ENCODE assay signal across 1 mouse cellular context in the genomic region with DNA sequence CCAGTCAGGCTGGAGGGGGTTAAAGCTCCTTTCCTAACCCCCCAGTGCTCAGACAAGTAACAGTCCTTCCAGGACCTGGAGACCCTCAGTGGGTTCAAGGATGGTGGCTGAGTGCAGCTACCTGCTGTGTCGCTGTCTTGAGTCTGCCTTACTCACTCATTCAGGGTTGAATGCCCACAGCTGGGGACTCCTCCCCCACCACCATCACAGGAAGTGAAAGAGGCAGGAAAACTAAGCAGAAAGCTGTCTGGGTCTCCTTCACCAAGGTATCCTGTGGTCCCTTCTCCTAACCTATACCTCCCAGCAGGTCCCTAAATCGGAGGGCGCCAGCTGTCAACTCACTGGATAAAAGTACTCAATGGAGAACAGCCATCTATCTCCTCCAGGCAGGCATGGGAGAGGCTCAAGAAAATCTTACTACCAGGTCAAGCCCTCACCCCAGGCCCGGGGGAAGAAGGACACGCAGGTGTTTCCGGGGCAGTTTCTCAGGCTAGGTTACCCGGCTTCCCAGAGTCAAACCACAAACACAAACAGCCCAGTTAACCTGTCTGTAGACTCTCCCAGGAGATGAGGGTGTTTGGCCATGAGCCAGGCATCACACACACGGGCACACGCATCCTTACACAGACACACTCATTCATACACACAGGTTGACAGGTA.
TF ChIP-seq lines count a peak whose summit lies in the region.

No protein-coding gene starts in this region.

TF ChIP-seq in CH12.LX, 34 proteins besides CTCF, POLR2A, EP300 and RAD21 (continued from another document):
- TF ChIP-seq MAFK (IDR thresholded peaks at IDR 0.05; ENCODE audit: insufficient replicate concordance, low read length) (no peak), ZMIZ1 (IDR thresholded peaks at IDR 0.05; ENCODE audit: low read depth, low read length) (peak; percentile 69; the same call in 1 of the 2 replicates), MAX (IDR thresholded peaks at IDR 0.05; ENCODE audit: low read length) (0 out of 2 replicates have a peak, but pooled peaks have one; percentile 21), MYC (IDR thresholded peaks at IDR 0.05; ENCODE audit: low read depth, low read length) (no peak), PAX5 (IDR thresholded peaks at IDR 0.05; ENCODE audit: low read length) (no peak), JUND (conservative IDR thresholded peaks at IDR 0.05; ENCODE audit: low read depth, low read length) (no peak), MEF2A (IDR thresholded peaks at IDR 0.05; ENCODE audit: borderline replicate concordance, low read depth, low read length) (peak; percentile 33; the same call in 1 of the 2 replicates), ETS1 (conservative IDR thresholded peaks at IDR 0.05; ENCODE audit: low read depth, low read length) (peak; percentile 79), NELFE (IDR thresholded peaks at IDR 0.05; ENCODE audit: low read depth, low read length) (0 out of 2 replicates have a peak, but pooled peaks have one; percentile 38), ZC3H11A (IDR thresholded peaks at IDR 0.05; ENCODE audit: low read depth, low read length) (no peak), IRF4 (IDR thresholded peaks at IDR 0.05; ENCODE audit: low read depth, low read length) (peak; percentile 49; the same call in 1 of the 2 replicates), USF2 (conservative IDR thresholded peaks at IDR 0.05; ENCODE audit: low read depth, low read length) (no peak), E2F4 (IDR thresholded peaks at IDR 0.05; ENCODE audit: insufficient replicate concordance, low read depth, low read length) (no peak), ZNF384 (IDR thresholded peaks at IDR 0.05; ENCODE audit: low read depth, low read length) (no peak), MXI1 (IDR thresholded peaks at IDR 0.05; ENCODE audit: low read depth, low read length) (no peak; the same call in 1 of the 2 replicates), CHD2 (IDR thresholded peaks at IDR 0.05; ENCODE audit: low read length) (peak; percentile 73; the same call in 1 of the 2 replicates), BHLHE40 (IDR thresholded peaks at IDR 0.05; ENCODE audit: low read depth, low read length) (peak; percentile 43), ZKSCAN1 (IDR thresholded peaks at IDR 0.05; ENCODE audit: borderline replicate concordance, low read depth, low read length) (no peak), NRF1 (IDR thresholded peaks at IDR 0.05; ENCODE audit: low read depth, low read length) (0 out of 2 replicates have a peak, but pooled peaks have one; percentile 9), USF1 (IDR thresholded peaks at IDR 0.05; ENCODE audit: low read depth, low read length) (no peak), HCFC1 (IDR thresholded peaks at IDR 0.05; ENCODE audit: low read depth, low read length) (peak; percentile 27; the same call in 1 of the 2 replicates), ELF1 (IDR thresholded peaks at IDR 0.05; ENCODE audit: low read depth, low read length) (peak; percentile 63), GABPA (IDR thresholded peaks at IDR 0.05; ENCODE audit: insufficient replicate concordance, low read depth, low read length) (no peak), CHD1 (IDR thresholded peaks at IDR 0.05; ENCODE audit: low read depth, low read length) (no peak), UBTF (IDR thresholded peaks at IDR 0.05; ENCODE audit: low read depth, low read length) (no peak; the same call in 1 of the 2 replicates), TBP (conservative IDR thresholded peaks at IDR 0.05; ENCODE audit: low read depth, low read length) (0 out of 2 replicates have a peak, but pooled peaks have one; percentile 52), SMC3 (IDR thresholded peaks at IDR 0.05; ENCODE audit: low read depth, low read length) (peak; percentile 9; the same call in 1 of the 2 replicates)
TF ChIP-seq in CH12.LX: peak in this region for 17.
